Mouse (Mus musculus) thymus, adult 2 months (tissue): Measurements from ENCODE around the gene Caap1. TPM values are rescaled to one million over a fixed set of nuclear protein-coding genes. Genes with fewer than 3 reads are reported as not detected.

Experiments used
- DNase-seq: peaks from one replicate; pipeline ENCODE4 v3.0.0; 2021
- H3K27ac ChIP-seq: fragments of 200-500 bp; 2 replicates; pipeline ENCODE4 v1.5.1; 2012; ENCODE audit warnings: low read length, control low read depth; ENCODE audit not compliant: control insufficient read depth, insufficient read depth
- H3K27me3 ChIP-seq: fragments of 200-500 bp; 2 replicates; pipeline ENCODE4 v1.6.1; 2012; ENCODE audit warnings: mild to moderate bottlenecking, low read length, moderate library complexity, mixed read lengths; ENCODE audit not compliant: control insufficient read depth, insufficient read depth
- H3K36me3 ChIP-seq: fragments of 200-500 bp; 2 replicates; pipeline ENCODE4 v1.6.1; 2012; ENCODE audit warnings: mild to moderate bottlenecking, low read length, moderate library complexity; ENCODE audit not compliant: control insufficient read depth, insufficient read depth
- H3K4me1 ChIP-seq: fragments of 200-500 bp; replicated peaks from 2 replicates; pipeline ENCODE4 v1.6.1; 2012; ENCODE audit warnings: low read length; ENCODE audit not compliant: control insufficient read depth, insufficient read depth
- H3K4me3 ChIP-seq: fragments of 200-500 bp; 2 replicates; pipeline ENCODE4 v1.5.1; 2012; ENCODE audit warnings: mild to moderate bottlenecking, low read length, control low read depth, moderate library complexity; ENCODE audit not compliant: control insufficient read depth, insufficient read depth
- CTCF ChIP-seq: fragments of 200-500 bp; IDR thresholded peaks from 2 replicates; pipeline ENCODE4 v1.5.1; 2012; ENCODE audit warnings: mild to moderate bottlenecking, control low read depth, low read length, moderate library complexity, borderline replicate concordance; ENCODE audit not compliant: control insufficient read depth, poor library complexity, insufficient read depth; ENCODE audit errors: extremely low read depth
- POLR2A ChIP-seq: fragments of 200-500 bp; IDR thresholded peaks from 2 replicates; pipeline ENCODE4 v1.6.1; 2012; ENCODE audit warnings: mild to moderate bottlenecking, low read length, control low read depth, moderate library complexity; ENCODE audit not compliant: control insufficient read depth, poor library complexity, insufficient read depth; ENCODE audit errors: extremely low read depth
- WGBS: fragments of 180-500 bp; shearing (Covaris S2); methylation state at CpG from one replicate; pipeline ENCODE4 v1.1.7; 2018; 5-methylcytosine and 5-hydroxymethylcytosine counted together
- polyA plus RNA-seq: library from polyadenylated mRNA; depleted of rRNA; stranded (reverse); fragments of >200 nt; gene quantifications from 2 replicates; pipeline ENCODE4 v1.2.3, GENCODE M21; 2012

The Caap1 gene
- polyA plus RNA-seq, 1 experiment, result 6.1 TPM

DNA sequence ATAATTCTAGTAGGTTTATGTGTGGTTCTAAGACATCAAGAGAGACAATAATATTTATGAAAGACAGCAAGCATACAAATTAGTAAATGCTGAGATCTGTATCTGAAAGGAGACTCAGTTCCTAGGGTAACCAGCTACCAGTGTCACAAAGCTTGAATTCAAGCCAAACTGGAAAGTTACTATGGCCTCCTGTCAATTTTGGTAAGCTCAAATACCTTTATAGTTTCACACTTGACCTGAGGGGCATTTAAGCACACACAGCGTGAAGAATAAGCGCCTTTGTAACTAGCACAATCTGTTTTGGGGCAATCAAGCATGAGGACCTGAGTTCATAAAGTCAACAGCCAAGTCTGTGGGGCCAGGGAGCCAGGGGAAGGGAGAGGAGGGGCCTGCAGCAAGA lies 2.7 kb upstream of the Caap1 start:
- Histone ChIP-seq H3K4me1 (no peaks in the 10 kb centered on the region), H3K4me3 (no peak overlapping the region), H3K27ac (no peak overlapping the region), H3K36me3 (no peaks in the 10 kb centered on the region), H3K27me3 (no peaks in the 10 kb centered on the region)
- DNase-seq, result no peak
- WGBS, result 91% methylated on average over 2 of the region's 2 CpGs
- no peak for TF ChIP-seq POLR2A
- TF ChIP-seq CTCF, result no peak

DNA sequence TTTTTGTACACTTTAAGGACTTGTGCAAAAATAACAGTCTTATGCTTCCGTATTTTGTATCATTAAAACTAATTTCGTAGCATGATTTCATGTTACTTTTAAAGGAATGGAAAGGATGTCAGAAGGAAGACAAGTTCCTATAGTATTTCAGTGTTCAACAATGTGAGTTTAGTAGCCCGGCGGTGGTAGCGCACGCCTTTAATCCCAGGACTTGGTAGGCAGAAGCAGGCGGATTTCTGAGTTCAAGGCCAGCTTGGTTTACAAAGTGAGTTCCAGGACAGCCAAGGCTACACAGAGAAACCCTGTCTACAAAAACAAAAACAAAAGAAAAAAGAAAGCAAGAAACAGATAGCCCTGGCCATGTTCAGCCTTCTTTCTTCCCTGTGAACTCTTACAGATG lies 549 bp upstream of the Caap1 start:
- no peak for TF ChIP-seq POLR2A
- no peak for TF ChIP-seq CTCF
- Histone ChIP-seq H3K4me1 (no peaks in the 10 kb centered on the region), H3K27ac (no peak overlapping the region), H3K27me3 (no peaks in the 10 kb centered on the region), H3K4me3 (no peak overlapping the region), H3K36me3 (no peaks in the 10 kb centered on the region)
- DNase-seq, result no peak
- WGBS, result 89% methylated on average over 7 of the region's 7 CpGs

DNA sequence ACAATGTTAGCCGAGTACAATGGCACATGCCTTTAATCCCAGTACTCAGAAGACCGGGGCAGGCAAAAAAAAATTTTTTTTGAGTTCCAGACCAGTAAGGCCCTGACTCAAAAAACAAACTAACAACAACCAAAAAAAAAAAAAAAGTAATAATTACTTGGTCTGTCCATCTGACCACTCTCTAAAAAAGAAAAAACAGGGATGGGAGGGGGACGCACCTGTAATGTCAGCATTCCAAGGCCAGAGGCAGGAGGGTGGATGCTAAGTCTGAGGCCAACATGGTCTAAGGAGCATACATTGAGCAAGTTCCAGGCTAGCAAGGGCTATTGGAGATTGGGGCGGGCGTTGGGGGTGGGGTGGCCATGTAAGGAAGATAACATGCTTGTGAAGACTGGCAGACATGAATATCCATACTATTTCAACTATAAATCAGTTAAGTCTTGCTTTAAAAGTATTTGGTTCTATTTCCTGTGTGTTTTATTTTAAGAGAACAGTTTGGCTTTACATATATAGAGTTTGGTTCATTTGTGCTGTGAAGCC lies 1.6 kb downstream of the Caap1 start:
- Histone ChIP-seq H3K36me3 (no peaks in the 10 kb centered on the region), H3K27me3 (no peaks in the 10 kb centered on the region), H3K27ac (no peak overlapping the region), H3K4me3 (no peak overlapping the region), H3K4me1 (no peaks in the 10 kb centered on the region)
- TF ChIP-seq POLR2A (no peak), CTCF (no peak)
- 97% methylated on average over 5 of the region's 5 CpGs for WGBS
- no peak for DNase-seq

DNA sequence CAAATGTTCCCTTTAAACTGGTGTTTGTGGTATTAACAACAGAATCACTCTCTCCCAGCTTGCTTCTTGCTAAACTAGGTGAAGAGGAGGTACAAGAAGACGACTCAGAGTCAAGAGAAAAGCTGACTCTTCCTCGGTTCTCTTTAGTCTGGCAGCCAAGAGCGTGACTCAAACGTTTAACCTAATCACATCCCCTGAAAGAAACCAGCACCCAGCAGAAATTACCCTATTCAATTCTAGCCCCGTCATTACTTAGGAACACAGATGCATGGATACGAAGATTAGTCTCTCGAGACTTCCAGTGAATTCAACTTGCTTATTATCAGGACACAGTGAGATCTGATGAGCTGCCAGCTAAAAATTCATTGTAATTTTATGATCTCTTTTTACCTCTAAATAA lies 12.3 kb downstream of the Caap1 start:
- no peaks in the 10 kb centered on the region for H3K4me1 ChIP-seq
- no peak for TF ChIP-seq CTCF
- no peak for TF ChIP-seq POLR2A
- H3K27ac ChIP-seq, result no peak overlapping the region
- H3K4me3 ChIP-seq, result no peak overlapping the region
- WGBS, result 92% methylated on average over 7 of the region's 7 CpGs
- DNase-seq, result no peak
- H3K36me3 ChIP-seq, result no peaks in the 10 kb centered on the region
- H3K27me3 ChIP-seq, result no peaks in the 10 kb centered on the region

DNA sequence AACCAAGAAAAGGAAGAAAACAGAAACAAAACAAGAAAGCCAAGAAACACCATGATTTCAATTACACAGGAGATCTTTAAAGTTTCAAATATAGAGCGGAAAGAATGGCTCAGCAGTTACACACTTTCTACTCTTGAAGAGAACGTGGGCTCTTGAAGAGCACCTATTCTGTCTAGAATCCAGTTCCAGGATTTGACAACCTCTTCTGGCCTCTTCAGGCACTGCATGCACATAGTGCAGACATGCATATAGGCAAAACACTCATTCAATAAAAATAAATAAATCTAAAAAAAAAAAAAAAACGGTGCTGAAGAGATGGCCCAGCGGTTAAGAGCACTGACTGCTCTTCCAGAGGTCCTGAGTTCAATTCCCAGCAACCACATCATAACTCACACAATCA lies 13.6 kb downstream of the Caap1 start:
- Histone ChIP-seq H3K27me3 (no peaks in the 10 kb centered on the region), H3K4me1 (no peaks in the 10 kb centered on the region), H3K4me3 (no peak overlapping the region), H3K36me3 (no peaks in the 10 kb centered on the region), H3K27ac (no peak overlapping the region)
- WGBS, result 93% methylated on average over 4 of the region's 4 CpGs
- TF ChIP-seq CTCF (no peak), POLR2A (no peak)
- DNase-seq, result no peak

DNA sequence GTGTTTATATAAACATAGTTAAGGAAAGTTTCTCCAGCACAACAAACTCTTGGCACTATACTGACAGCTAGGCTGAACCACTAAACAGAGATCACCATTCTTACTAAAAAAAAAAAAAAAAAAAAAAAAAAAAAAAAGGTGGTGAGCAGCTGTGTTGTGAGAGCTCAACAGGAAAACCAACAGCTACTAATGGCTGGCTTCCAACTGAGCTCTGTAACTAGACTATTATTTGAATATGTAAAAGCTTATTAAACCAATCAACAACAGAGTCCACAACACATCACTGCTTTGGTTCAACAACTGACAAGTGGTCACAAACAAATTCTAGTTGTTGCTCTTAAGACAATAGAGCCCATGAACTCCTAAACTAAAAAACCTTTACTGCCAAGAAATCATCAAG lies 23.4 kb downstream of the Caap1 start:
- Histone ChIP-seq H3K36me3 (no peaks in the 10 kb centered on the region), H3K4me3 (no peak overlapping the region), H3K27me3 (no peaks in the 10 kb centered on the region), H3K27ac (no peak overlapping the region), H3K4me1 (no peaks in the 10 kb centered on the region)
- TF ChIP-seq POLR2A, result no peak
- no peak for TF ChIP-seq CTCF
- no peak for DNase-seq

DNA sequence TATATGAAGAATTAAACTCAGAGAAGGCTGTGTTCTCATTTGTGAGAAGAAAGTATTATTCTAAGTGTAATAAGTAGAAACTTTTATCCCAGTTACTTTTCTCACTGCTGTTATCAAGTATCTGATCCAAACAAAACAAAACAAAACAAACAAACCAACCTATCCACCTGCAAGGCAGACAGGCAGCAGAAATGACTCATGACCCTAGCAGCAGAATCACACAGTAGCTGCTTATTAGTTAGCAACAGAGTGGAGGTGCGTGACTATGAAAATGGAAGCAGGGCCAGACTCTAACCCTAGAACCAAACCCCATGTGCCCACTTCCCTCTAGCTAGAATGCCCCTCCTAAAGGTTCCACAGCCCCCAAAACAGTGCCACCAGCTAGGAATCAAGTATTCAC lies 27.1 kb downstream of the Caap1 start:
- H3K36me3 ChIP-seq, result no peaks in the 10 kb centered on the region
- H3K4me3 ChIP-seq, result no peak overlapping the region
- TF ChIP-seq POLR2A (no peak), CTCF (no peak)
- no peaks in the 10 kb centered on the region for H3K27me3 ChIP-seq
- DNase-seq, result no peak
- H3K27ac ChIP-seq, result no peak overlapping the region
- no peaks in the 10 kb centered on the region for H3K4me1 ChIP-seq
- 94% methylated on average over 1 of the region's 1 CpGs for WGBS
